Mouse (Mus musculus): Measurements from ENCODE around the gene Tet3. TPM values are rescaled to one million over a fixed set of nuclear protein-coding genes. Genes with fewer than 3 reads are reported as not detected.
"Not testable (repeated sequence)": the region's sequence is repeated elsewhere in the genome, so short reads cannot be mapped to it uniquely, and the experiment has no call there.

Gene Tet3
- total RNA-seq, 2 experiments from 2014 or later: 15.8 to 36.1 TPM

DNA sequence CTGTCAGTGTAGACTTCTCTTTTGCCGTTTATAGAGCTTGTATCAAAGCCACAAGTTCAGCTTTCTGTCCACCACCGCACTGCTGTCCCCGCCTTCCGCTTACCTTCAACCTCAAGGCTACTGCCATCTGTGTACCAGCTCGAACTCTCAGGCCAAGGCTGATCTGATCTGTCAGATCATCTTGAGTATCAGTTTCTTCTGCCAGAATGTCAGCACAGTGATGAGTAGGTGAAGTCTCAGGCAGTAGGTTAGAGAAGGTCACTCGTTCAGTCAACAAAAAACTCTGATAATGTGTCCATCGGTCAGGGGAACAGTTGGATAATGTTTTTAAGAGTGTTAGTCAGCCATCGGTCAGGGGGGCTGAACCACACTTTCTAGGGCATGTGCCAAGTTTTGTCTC lies 113.6 kb downstream of the Tet3 start:
- not testable (repeated sequence) for ATAC-seq (ENCODE audit: poor library complexity, severe bottlenecking)

DNA sequence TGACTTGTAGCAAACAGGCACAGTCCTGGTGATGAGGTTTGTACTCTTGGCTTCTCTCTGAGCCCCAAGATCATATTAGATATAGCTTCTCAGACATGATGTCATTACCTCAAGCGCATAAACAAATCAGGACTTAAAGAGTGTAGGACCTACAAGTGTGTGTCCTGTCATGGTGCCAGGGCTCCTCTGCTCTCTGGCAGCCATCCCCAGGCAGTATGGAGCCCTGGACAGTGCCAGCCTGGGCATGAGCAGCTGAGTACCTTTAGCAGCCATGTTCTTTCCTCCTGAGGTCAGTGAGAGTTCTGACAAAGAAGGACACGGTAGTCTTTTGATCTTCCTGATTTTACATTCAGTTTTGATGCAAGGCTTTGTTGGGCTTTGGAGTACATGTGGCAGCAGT lies 115.9 kb downstream of the Tet3 start:
- no peak for ATAC-seq (ENCODE audit: poor library complexity, severe bottlenecking)

DNA sequence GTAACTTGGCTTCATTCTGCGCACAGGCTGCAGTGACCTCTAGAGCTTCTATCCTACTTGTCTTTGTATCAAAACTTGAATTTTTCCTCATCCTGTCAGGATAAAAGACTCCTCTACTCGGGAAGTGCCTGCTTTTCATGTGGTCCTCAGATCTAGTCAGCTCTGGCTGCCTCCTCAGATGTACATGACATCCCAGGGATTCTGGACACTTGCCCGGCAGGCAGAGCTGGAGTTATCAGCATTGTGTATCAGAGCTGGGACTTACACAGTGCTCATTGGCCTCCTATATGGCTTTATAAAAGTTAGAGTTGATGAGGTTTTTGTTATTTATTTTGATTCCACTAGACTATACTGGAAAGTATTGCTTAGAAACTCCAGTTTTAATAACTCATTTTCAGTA lies 117.5 kb downstream of the Tet3 start:
- ATAC-seq (ENCODE audit: poor library complexity, severe bottlenecking): no peak

DNA sequence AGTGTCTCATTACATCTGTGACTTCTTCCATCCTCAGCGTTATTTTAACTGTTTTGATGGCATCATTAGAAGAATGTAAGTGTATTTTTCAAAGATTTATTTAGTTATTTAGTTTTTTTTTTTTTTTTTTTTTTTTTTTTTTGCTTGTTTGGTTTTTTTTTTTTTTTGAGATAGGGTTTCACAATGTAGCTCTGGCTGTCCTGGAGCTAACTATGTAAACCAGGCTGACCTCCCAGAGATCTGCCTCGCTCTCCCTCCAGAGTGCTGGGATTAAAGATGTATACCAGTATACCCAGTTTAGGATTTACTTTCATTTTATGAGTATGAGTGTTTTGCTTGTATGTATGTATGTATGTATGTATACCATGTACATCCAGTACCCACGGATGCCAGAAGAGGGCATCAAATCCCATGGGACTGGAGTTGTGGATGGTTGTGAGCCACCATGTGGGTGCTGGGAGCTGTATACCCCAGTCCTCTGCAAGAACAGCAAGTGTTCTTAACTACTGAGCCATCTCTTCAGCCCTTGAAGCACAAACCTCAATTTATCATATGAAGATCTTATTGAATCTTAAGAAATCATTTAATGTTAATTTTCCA lies 131.2 kb downstream of the Tet3 start:
- no peak for ATAC-seq (ENCODE audit: poor library complexity, severe bottlenecking)

DNA sequence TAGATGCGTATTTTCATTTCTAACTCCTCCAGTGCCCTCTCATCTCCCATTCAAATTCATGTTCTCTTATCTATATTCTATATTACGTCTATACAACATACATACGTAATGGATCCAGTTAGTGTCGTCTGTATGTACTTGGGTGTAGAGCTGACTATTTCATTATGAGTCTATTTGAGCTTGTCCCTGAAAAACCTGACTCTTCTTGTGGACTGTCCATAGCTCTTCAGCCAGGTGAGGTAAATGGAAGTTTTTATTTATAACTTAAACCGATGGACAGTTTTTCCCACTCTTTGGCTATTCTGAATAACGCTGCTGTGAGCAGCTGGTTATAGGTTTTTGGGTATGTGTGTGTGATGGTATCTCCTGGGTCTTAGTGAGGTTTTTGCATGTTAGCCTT lies 132.1 kb downstream of the Tet3 start:
- no peak for ATAC-seq (ENCODE audit: poor library complexity, severe bottlenecking)

DNA sequence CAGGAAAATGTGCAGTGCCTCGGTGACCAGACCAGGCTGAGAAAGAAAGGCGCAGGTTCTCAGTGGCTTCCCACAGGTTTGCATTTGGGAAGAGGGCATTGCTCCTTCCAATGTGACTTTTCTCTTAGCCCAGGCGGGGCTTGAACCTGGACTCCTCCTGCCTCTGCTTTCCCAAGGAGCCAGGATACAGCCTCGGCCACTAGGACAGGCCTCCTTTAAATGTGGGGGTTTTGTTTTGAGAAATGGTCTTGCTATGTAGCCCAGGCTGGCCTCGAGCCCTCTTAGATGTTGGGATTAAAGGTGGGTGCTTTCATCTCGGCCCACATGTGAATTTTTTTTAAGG lies 132.5 kb downstream of the Tet3 start:
- no peak for ATAC-seq (ENCODE audit: poor library complexity, severe bottlenecking)

DNA sequence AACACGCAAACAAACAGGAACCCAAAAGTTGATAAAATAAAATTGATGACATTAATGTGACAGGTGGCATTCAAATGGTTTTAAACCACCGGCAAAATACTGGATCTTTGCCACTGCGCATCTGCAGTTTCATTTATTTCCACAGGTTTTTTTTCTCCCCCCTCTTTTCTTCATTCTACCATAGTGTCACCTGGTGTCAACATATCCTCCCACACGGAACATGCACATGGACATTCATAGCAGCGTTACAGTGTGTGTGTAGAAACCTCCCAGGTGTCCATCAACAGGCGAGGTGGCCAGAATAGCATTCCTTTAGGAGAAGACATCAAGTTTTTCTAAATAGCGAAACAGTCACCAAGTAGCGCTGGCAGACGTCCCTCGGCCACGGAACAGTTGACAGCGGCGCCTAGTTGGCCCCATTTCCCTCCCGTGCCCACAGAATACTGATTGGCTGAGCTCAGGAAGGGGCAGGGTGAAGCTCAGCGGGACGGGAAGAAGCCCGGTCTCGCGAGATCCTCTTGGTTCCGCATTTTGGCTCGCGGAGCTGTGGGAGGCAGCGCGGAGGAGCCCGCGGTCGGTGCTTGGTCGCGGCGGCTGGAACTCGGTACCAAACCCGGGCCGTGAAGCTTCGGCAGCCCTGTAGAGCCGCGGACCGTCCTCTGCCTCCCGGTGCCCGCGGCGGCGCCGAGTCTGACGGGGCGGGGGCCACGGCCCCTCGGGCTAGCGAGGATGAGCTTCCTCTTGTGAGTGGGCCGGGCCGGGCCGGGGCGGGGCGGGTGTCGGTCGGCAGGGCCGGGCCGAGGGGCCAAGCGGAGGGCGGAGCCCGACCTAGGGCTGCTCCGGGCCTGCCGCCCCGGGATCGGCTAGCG lies 133.1 kb downstream of the Tet3 start, which contains the start of the genes Mthfd2 and Mob1a:
Mthfd2 (minus strand) TSS at position 384 of the 869 bp plus-strand sequence.
Mob1a (plus strand) TSS at position 492 of the 869 bp plus-strand sequence.
- ATAC-seq (ENCODE audit: poor library complexity, severe bottlenecking): peak; percentile 91

DNA sequence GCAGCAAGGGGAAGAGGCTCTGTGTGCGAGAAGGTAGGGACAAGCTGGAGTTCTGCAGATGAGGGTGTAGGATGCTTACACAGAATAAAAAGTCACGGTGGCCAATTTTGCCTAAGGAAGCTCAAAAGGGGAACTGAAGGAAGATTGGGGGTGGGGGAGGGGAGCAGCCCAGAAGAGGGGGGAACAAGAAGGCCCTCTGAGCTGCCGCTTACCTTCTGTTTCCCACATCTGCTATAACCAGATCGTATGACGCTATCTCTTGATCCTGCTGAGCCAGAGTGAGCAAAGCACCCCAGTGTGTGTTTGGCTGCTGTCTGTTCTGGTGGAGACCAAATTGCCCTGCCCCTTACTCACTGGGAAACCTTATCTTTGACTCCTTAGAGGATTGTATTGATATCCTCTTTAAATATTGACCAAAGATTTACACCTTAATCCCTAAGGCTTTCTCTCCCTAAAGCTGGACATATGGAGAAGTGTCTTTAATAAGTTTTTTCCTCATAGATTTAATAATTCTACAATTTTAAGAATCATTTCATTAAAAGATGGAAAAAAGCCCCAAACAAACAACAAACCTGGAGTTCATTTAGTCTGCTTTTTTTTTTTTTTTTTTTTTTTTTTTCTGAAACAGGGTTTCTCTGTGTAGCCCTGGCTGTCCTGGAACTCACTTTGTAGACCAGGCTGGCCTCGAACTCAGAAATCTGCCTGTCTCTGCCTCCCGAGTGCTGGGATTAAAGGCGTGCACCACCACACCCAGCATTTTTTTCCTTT lies 135.0 kb downstream of the Tet3 start:
- no peak for ATAC-seq (ENCODE audit: poor library complexity, severe bottlenecking)

DNA sequence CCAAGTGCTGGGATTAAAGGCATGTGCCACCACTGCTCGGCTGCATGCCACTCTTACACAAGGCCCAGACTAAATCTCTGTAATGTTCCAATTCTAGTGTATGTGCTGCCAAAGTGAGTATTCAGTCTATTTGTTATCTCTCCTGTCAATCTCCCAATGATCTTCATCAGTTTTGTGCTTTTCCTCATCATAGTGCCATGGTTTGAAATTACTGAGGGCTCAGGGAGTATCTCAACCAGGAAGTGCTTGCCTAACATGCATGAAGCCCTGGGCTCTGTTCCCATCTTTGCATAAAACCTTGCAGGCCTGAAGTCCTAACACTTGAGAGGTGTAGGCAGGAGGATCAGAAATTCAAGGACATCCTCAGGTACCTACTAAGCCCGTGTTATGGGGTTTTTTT lies 136.1 kb downstream of the Tet3 start:
- no peak for ATAC-seq (ENCODE audit: poor library complexity, severe bottlenecking)

DNA sequence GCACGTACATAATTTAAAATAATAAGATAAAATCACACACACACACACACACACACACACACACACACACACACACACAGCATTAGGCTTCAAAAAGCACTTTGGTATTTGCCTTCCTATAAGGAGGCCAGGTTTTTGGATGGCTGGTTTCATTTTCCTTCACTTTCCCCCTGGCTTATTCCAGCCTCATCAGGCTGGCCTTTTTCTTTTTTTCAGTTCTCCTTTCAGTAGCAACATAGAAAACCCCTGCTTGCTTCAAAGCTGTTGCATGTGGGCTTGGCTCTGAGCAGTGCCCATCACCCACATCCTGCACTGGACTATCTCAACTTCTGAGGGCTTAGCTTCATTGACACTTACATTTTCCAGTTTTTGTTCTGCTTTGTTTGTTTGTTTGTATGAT lies 137.0 kb downstream of the Tet3 start:
- ATAC-seq (ENCODE audit: poor library complexity, severe bottlenecking): no peak

DNA sequence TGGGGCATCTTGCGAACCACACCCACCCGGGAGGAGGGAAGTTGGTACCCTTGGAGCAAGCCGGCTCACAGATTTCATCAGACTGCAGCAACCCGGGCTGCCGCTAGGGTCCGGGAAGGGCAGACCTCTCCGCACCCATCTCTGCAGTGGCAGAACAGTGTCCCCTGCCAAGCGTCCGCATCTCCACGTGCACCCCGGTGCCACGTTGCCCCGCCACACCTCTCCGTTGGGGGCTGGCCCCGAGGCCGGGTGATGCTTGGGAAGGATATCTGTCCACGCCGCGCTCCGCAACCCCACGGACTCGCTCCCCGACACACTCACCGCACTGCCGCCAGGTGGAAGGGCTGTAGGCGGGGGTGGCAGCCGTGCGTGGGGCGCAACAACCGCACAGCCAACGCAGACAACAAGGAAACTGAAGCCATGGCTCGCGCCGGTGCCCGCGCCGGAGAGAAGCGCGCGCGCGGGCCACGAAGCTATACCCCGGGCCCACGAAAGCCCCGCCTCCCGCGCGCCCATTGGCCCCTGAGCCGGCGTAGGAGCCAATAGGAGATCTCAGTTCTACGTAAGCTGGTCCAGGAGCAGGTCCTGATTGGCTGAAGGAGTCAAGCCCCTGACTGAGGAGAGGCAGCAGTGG lies 141.7 kb downstream of the Tet3 start:
- peak; percentile 92 for ATAC-seq (ENCODE audit: poor library complexity, severe bottlenecking)

DNA sequence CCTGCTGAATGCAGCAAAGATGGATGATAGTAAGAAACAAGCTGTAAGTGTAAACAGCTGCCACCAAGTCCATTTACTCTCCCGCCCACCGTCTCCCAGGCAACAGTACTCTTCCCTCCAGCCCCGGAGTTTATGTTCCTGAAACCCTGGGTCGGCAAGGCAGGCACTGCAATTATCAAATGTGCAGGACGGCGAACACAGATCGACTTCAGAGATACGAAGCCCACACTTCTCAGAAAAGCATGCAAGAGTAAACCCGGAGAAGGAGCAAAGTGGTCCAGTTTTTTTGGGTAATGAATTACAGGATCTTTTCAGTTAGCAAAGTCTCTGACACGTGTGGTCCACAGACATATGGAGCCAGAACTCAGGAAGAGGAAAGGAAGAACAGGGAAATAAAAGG lies 142.9 kb downstream of the Tet3 start:
- ATAC-seq (ENCODE audit: poor library complexity, severe bottlenecking): no peak

DNA sequence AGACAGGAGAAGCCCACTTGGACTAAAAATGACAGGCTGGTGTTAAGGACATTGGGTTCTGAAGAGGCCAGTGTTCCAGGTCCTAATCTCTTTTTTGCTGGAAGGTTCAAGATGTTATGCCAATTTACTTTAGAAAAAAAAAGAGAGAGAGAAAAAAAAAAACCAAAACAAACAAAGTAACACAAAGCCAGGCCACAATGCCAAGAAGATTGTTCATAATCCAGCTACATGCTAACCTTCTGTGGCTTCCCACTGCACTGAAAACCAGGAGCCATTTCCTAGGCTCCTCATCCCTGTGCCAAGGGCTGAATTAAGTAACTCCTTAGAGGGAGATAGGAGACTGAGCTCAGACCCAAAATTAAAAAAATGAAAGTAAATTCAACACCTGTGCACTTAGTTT lies 143.6 kb downstream of the Tet3 start:
- no peak for ATAC-seq (ENCODE audit: poor library complexity, severe bottlenecking)

DNA sequence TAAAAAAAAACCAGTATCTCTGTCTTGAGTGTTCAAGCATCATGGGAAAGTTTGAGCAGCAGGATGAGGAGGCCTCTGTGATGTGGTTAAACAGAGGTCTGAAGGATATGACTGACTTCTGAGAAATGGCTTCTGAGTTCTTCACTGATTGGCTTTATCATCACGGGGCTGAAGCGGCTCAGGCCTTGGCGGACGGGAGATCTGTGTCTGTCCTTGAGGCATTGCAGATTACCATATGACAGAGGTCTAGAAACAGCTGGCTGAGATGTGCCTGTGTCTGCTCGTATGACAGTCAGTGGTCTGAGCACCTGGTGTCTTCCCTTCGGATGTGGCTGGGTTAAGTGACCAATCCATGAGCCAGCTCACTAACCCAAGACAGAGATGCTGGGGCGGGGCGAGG lies 146.4 kb downstream of the Tet3 start:
- ATAC-seq (ENCODE audit: poor library complexity, severe bottlenecking): no peak

Other genes with a start within 250 kb of the Tet3 start
- 0.02 TPM in 1 of 2 replicates, not detected in the other for gene Slc4a5, start 239.3 kb downstream of the Tet3 start, total RNA-seq (2015)
- gene Slc4a5, start 239.3 kb downstream of the Tet3 start, total RNA-seq (2017): not detected in 2 replicates
- gene Mthfd2, start 133.2 kb downstream of the Tet3 start, total RNA-seq (2015): 33.8 and 35.7 TPM in 2 replicates
- gene Mthfd2, start 133.2 kb downstream of the Tet3 start, total RNA-seq (2017): 37.8 and 39.7 TPM in 2 replicates
- gene Mob1a, start 133.1 kb downstream of the Tet3 start, total RNA-seq (2015): 163 and 172 TPM in 2 replicates
- 250 and 263 TPM in 2 replicates for gene Mob1a, start 133.1 kb downstream of the Tet3 start, total RNA-seq (2017)
- gene Bola3, start 109.9 kb downstream of the Tet3 start, total RNA-seq (2015): 33.8 and 35.8 TPM in 2 replicates
- 22.6 and 23.5 TPM in 2 replicates for gene Bola3, start 109.9 kb downstream of the Tet3 start, total RNA-seq (2017)
- 39.1 and 55.5 TPM in 2 replicates for gene Dguok, start 47.9 kb upstream of the Tet3 start, total RNA-seq (2015)
- gene Dguok, start 47.9 kb upstream of the Tet3 start, total RNA-seq (2017): 33.3 and 34.4 TPM in 2 replicates
- gene Actg2, start 77.2 kb upstream of the Tet3 start, total RNA-seq (2015): not detected in 2 replicates
- gene Actg2, start 77.2 kb upstream of the Tet3 start, total RNA-seq (2017): not detected in 2 replicates
- 46.6 and 48.9 TPM in 2 replicates for gene Stambp, start 113.6 kb upstream of the Tet3 start, total RNA-seq (2015)
- 9.0 and 18.0 TPM in 2 replicates for gene Stambp, start 113.6 kb upstream of the Tet3 start, total RNA-seq (2017)
- not detected in 2 replicates for gene Clec4f, start 197.1 kb upstream of the Tet3 start, total RNA-seq (2015)
- not detected in 2 replicates for gene Clec4f, start 197.1 kb upstream of the Tet3 start, total RNA-seq (2017)
- not detected in 2 replicates for gene Cd207, start 218.8 kb upstream of the Tet3 start, total RNA-seq (2015)
- not detected in 2 replicates for gene Cd207, start 218.8 kb upstream of the Tet3 start, total RNA-seq (2017)

All from megakaryocyte, adult 5-6 weeks (primary cell).